Mouse (Mus musculus): ENCODE data around the gene Mylk.

- TF ChIP-seq CTCF (IDR thresholded peaks at IDR 0.05) (no peak), POLR2A (IDR thresholded peaks at IDR 0.05; ENCODE audit: insufficient read depth, low read depth, low read length) (peak; percentile 33; the same call in 1 of the 2 replicates)
These were observed 192.6 kb downstream of the Mylk start for GRCm38 (mm10) chr16:34937611-34938010.
